Mouse (Mus musculus): ENCODE data around the gene Dbil5. TPM values are rescaled to one million over a fixed set of nuclear protein-coding genes. Genes with fewer than 3 reads are reported as not detected.

Gene Dbil5
- polyA plus RNA-seq (2015; fragmentation: Nextera tagmentation; extraction: Ambion mirVana), result 1.2 and 1.4 TPM in 2 replicates

DNA sequence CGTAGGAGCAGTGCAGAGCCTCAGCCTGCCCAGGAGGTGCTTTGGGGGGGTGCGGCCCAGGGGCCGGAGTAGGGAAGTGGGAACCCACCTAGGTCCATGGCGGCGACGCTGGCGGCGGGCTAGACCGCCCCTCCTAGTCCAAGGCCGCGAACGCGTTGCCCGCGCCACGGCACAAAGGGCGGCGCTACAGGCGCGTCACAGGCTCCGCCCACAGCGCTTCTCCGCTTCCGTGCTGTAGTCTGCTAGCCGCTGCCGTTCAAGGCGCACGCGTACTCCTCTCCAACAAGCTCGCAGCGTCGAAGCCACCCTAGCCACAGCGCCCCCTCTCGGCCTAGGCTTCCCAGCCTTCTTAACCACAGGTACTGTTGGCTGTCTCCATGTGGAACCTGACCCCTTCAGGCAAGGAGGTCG is at the start of gene Dbil5, which contains the start of gene Gemin4:
Gene Dbil5, plus strand, starts transcription at position 219 of the 411 bp plus-strand sequence.
Gene Gemin4, minus strand, starts transcription at position 275 of the 411 bp plus-strand sequence.

DNA sequence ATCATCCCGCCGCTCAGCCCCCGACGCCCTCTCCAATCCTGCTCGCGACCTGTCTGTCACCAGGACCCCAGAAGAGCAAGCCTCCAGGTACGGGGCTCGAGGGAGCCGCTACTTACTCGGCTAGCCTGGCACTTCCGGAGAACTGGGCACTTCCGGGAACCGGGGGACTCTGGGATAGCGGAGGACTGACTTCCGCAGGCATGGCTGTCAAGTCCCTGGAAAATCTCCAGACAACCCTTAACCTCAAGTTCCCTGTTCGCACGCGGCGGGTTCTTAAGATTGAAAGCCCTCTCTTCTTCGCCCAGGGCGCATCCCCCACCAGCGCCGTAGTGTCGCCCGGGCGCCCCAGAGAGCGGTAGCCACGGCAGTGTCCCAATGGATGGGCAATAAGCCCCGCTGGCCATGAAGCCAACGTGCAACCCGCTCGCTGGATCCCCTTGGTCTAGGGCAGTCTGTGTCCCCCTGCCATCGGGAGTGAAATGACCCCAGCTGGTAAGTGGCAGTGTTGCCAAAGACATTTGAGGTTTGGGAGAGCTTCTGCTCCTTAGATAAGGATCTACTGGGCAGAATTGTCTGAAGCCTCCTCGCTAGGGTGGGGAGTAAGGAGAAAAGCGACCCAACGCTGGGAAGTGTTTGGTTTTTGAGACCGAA is 37.8 kb upstream of the Dbil5 start, which contains the start of the genes Vps53 and Fam57a:
Gene Vps53, minus strand, starts transcription at position 153 of the 651 bp plus-strand sequence.
Gene Fam57a, plus strand, starts transcription at position 177 of the 651 bp plus-strand sequence.

DNA sequence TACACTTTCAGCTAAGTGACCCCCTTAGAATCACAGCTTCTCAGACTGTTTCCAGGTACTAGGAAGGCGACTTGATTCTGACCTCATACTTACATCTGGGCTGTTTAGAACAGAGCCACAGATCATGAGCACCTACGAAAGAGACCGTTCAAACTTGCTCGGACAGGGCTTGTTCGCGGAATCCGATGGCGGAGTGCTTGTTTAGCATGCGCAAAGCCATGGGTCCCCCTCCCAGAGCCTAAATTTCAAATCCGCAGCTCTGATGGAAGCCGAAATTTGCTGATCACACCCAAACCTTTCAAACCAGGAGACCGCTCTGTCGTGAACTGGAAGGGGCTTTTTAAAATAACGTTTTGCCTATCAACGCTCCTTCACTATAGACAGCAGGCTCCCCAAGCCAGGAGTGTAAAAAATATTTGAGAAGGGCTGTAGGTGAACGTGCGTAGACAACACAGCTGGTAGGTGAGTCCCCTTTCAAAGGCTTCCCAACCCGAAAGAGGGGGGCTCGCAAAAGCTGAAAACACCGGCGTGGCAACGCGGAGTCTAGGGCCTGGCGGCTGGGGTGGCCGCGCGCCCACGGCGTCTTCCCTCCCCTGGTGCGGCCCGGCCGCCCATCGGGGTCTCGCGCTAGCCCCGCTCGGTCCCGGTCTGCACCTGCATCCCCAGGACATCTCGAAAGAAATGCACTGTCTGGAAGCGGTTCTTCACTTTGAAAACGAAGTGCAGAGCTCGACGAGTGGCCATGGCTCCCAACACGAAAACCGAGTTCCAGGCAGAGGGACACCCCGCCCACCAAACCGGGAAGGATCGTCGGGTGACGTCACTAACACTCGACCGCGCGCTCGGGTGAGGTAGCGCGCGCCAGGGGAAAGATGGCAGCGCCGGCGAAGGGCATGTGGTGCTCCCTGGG is 25.7 kb downstream of the Dbil5 start, which contains the start of the genes Mrm3 and Glod4:
Gene Mrm3, plus strand, starts transcription at position 815 of the 910 bp plus-strand sequence.
Gene Glod4, minus strand, starts transcription at position 825 of the 910 bp plus-strand sequence.

Other genes starting within 250 kb of the Dbil5 start
- gene 1700016K19Rik, start 217.7 kb upstream of the Dbil5 start, polyA plus RNA-seq (2015; fragmentation: Nextera tagmentation; extraction: Ambion mirVana), result not detected in 2 replicates
- 16.5 and 19.6 TPM in 2 replicates for gene Rflnb, start 189.8 kb upstream of the Dbil5 start, polyA plus RNA-seq (2015; fragmentation: Nextera tagmentation; extraction: Ambion mirVana)
- 28.5 and 37.6 TPM in 2 replicates for gene Vps53, start 38.0 kb upstream of the Dbil5 start, polyA plus RNA-seq (2015; fragmentation: Nextera tagmentation; extraction: Ambion mirVana)
- gene Fam57a, start 37.9 kb upstream of the Dbil5 start, polyA plus RNA-seq (2015; fragmentation: Nextera tagmentation; extraction: Ambion mirVana), result 10.9 and 16.7 TPM in 2 replicates
- 7.8 and 12.8 TPM in 2 replicates for gene Gemin4, start 56 bp downstream of the Dbil5 start, polyA plus RNA-seq (2015; fragmentation: Nextera tagmentation; extraction: Ambion mirVana)
- 11.7 and 20.3 TPM in 2 replicates for gene Mrm3, start 26.1 kb downstream of the Dbil5 start, polyA plus RNA-seq (2015; fragmentation: Nextera tagmentation; extraction: Ambion mirVana)
- 202 and 224 TPM in 2 replicates for gene Glod4, start 26.1 kb downstream of the Dbil5 start, polyA plus RNA-seq (2015; fragmentation: Nextera tagmentation; extraction: Ambion mirVana)
- gene Nxn, start 181.5 kb downstream of the Dbil5 start, polyA plus RNA-seq (2015; fragmentation: Nextera tagmentation; extraction: Ambion mirVana), result 19.3 and 22.1 TPM in 2 replicates
- gene Timm22, start 189.3 kb downstream of the Dbil5 start, polyA plus RNA-seq (2015; fragmentation: Nextera tagmentation; extraction: Ambion mirVana), result 129 and 131 TPM in 2 replicates

All from adrenal gland, postnatal 0 days (tissue).